Mouse (Mus musculus) Patski (cell line): ENCODE measurements at regions not wholly inside any gene's neighbourhood (a gene's known extent, or its start where the extent isn't known, plus 50 kb on each side); places are given as distances from the start of the nearest gene placed in this dataset.

Experiments
- ATAC-seq: fragments of 100-300 bp; one replicate; pipeline ENCODE4 v1.8.0; 2021
- CTCF ChIA-PET: fragments of 350-600 bp; sonication (Branson Sonifier 250); formaldehyde crosslinking; loops from one replicate; lab custom pipeline; 2022; ENCODE audit warnings: inconsistent platforms; lab: Charles Lee
- POLR2A ChIA-PET: fragments of 350-600 bp; sonication (Branson Sonifier 250); formaldehyde crosslinking; loops from one replicate; lab custom pipeline; 2022; ENCODE audit warnings: antibody characterized with exemption, inconsistent platforms; lab: Charles Lee
- DNase-seq: peaks from one replicate; pipeline ENCODE4 v3.0.0-alpha.2; 2011; ENCODE audit warnings: low read depth, low spot score
- H3K27me3 ChIP-seq: fragments of 371-371 bp; one replicate; pipeline ENCODE4 v1.5.1; 2021
- CTCF ChIP-seq: fragments of 100-300 bp; IDR thresholded peaks from one replicate; pipeline ENCODE4 v1.5.1; 2021
- in situ Hi-C: fragments of 300-500 bp; cut with MboI; formaldehyde crosslinking; loops from 3 replicates; pipeline ENCODE4 v1.11.1; 2018; ENCODE audit warnings: low pct_unique_long_range_greater_than_20kb, mixed read lengths

DNA sequence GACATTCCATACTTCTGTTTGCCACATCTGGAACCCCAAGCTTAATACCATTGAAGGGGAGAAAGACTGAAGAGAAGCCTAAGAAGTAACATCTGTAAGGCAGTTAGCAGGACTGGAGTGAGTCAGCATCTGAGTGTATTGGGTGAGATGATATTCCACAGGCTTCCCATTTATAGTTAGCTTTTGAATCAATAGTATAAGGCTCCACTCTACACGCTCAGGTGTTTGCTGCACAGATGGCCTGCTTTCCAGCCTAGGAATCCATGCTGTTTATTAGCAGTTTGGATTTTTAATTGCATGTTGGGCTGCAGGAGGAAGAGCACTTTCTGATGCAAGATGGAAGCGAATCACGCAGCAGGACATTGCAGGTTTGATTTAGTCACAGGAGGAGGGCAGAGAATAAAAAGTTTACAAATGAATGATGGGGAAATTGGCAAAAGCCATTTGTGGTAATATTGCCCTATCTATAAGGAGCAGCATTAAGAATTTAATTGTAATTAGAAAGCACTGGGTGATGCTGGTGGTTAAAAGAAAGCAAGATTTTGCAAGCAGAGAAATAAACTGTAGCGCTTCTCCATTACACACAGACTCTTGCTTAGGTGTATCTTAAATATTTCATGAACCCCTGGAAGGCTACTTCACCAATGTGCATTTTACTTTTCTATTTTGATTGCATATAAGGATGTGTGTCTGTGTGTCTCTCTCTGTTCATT is 109.8 kb upstream of the Kcnq5 start:
- TF ChIP-seq CTCF: no peak
- peaks cover 19% of the 10 kb centered on the region for H3K27me3 ChIP-seq
- ChIA-PET POLR2A (no interaction called here), CTCF (no interaction called here)
- DNase-seq (no peak), ATAC-seq (no peak)
- in situ Hi-C loops: no loop called here

DNA sequence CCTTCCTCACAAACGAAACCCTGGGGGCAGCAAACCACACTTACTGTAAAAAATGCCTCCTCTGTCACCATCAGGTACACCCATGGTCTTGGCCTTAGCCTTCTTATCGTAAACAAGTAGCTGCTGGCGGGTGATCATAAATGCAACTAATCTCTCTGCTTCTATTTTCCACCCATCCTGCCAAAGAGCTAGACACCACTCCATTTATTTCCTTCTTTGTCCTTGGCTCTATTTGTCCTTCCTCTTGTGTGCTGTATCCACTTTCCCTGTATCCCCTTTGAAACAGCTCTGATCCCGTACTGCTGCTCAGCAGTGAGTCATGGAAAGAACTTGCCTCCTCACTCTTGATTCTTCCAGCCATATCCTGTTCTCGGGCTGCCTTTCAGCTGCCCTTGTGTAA is 108.3 kb upstream of the Kcnq5 start:
- no peak for TF ChIP-seq CTCF
- in situ Hi-C loops: no loop called here
- ChIA-PET CTCF (no interaction called here), POLR2A (no interaction called here)
- ATAC-seq (no peak), DNase-seq (no peak)
- peaks cover 19% of the 10 kb centered on the region for H3K27me3 ChIP-seq
